Mouse (Mus musculus): Measurements from ENCODE around the gene Frmpd2.

DNA sequence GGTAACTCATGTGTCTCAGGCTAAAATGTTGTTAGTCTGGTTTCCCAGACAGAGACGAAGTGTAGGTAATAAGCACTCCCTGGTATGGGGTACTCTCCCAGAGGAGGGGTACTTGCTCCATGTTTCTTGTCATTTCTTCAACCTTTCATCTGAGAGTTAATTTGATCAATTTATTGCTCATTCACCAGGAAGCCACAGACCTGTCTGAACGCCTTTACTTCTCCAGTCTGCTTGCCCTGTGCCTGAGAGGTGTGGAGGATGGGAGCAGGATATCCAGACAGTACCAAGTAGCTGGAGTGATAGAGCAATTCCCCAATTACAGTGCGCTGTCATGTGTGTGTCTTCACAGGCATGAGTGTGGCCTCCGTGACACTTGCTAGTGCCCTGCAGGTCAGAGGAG lies 23.7 kb downstream of the Frmpd2 start:
- TF ChIP-seq CTCF (IDR thresholded peaks at IDR 0.05; ENCODE audit: low read depth, low read length) (no peak), POLR2A (IDR thresholded peaks at IDR 0.05; ENCODE audit: extremely low read depth, insufficient read depth, low read length) (no peak)

Data from liver, adult 2 months (tissue).